Mouse (Mus musculus): Measurements from ENCODE around the gene Ehmt1. TPM values are rescaled to one million over a fixed set of nuclear protein-coding genes. Genes with fewer than 3 reads are reported as not detected.

Gene Ehmt1
- polyA plus RNA-seq (2021; fragmentation: Nextera tagmentation), result 24.6 and 26.8 TPM in 2 replicates
- long read RNA-seq, experiment 1, full-length matches to known transcripts, result 4 of 32 reads
- long read RNA-seq, experiment 1, partial matches to known transcripts, result 22 of 32 reads
- long read RNA-seq, experiment 1, other reads (novel, unspliced or antisense), result 6 of 32 reads
- long read RNA-seq, experiment 2, full-length matches to known transcripts, result 33 of 89 reads
- long read RNA-seq, experiment 2, partial matches to known transcripts, result 19 of 89 reads
- long read RNA-seq, experiment 2, other reads (novel, unspliced or antisense), result 37 of 89 reads

GRCm38 (mm10) chr2:24918930-24919838 lies at the start of gene Ehmt1:
Ehmt1 (minus strand) TSS chr2:24919614.

GRCm38 (mm10) chr2:24962304-24963000 lies 43.0 kb upstream of the Ehmt1 start, which contains the start of gene Dph7:
Dph7 (plus strand) TSS chr2:24962400.

GRCm38 (mm10) chr2:24949421-24950188 lies 30.2 kb upstream of the Ehmt1 start, which contains the start of gene Zmynd19:
Zmynd19 (plus strand) TSS chr2:24949792.

GRCm38 (mm10) chr2:24935057-24935796 lies 15.8 kb upstream of the Ehmt1 start, which contains the start of gene Arrdc1:
Arrdc1 (minus strand) TSS chr2:24935252.

GRCm38 (mm10) chr2:24763115-24763557 lies 156.3 kb downstream of the Ehmt1 start, which contains the start of gene Cacna1b:
Cacna1b (minus strand) TSS chr2:24763152.

Small RNA genes lying within 50 kb of the gene (microRNA-seq; reads per million reads assigned to microRNA genes)
- gene Gm22875, result not detected

Other genes starting within 250 kb of the Ehmt1 start
- gene Cacna1b, start 156.5 kb downstream of the Ehmt1 start, polyA plus RNA-seq (2021; fragmentation: Nextera tagmentation), result 6.4 and 8.3 TPM in 2 replicates
- gene Arrdc1, start 15.6 kb upstream of the Ehmt1 start, polyA plus RNA-seq (2021; fragmentation: Nextera tagmentation), result 3.1 and 4.4 TPM in 2 replicates
- 1.4 and 1.8 TPM in 2 replicates for gene Zmynd19, start 30.2 kb upstream of the Ehmt1 start, polyA plus RNA-seq (2021; fragmentation: Nextera tagmentation)
- 31.2 and 31.7 TPM in 2 replicates for gene Dph7, start 42.8 kb upstream of the Ehmt1 start, polyA plus RNA-seq (2021; fragmentation: Nextera tagmentation)
- 199 and 200 TPM in 2 replicates for gene Mrpl41, start 55.5 kb upstream of the Ehmt1 start, polyA plus RNA-seq (2021; fragmentation: Nextera tagmentation)
- gene Pnpla7, start 56.4 kb upstream of the Ehmt1 start, polyA plus RNA-seq (2021; fragmentation: Nextera tagmentation), result 8.6 and 11.2 TPM in 2 replicates
- 596 and 716 TPM in 2 replicates for gene Nsmf, start 134.7 kb upstream of the Ehmt1 start, polyA plus RNA-seq (2021; fragmentation: Nextera tagmentation)
- not detected in 2 replicates for gene Entpd8, start 160.7 kb upstream of the Ehmt1 start, polyA plus RNA-seq (2021; fragmentation: Nextera tagmentation)
- not detected in 2 replicates for gene Noxa1, start 175.5 kb upstream of the Ehmt1 start, polyA plus RNA-seq (2021; fragmentation: Nextera tagmentation)

Data from layer of hippocampus, adult 6 months (tissue).